Mouse (Mus musculus) c-Kit-positive CD71-positive TER-119-negative erythroid progenitor cells, embryonic 14.5 days (primary cell): Measurements from ENCODE around the gene Far1.

Experiments used
- DNase-seq: peaks from one replicate; pipeline ENCODE4 v3.0.0-alpha.2; 2013; ENCODE audit warnings: low read depth

Gene Far1

DNA sequence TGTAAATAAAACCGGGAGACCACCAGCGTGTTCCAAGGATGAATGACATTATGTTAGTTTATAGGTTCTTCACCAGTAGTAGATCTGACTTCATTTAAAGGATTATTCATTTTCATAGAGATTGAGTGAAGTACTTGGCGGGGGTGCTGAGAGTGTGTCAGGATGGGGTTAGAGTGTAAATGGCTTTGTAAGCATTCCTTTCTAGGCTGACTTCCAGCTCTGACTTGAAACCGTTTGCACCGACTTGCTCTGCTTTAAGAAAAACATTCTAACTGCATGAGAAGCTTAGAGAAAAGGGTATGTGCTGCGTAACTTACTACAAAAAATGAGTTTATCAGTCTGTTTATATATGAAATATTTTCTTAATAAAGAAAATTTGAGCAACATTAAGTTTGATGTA lies 57.5 kb downstream of the Far1 start:
- DNase-seq: no peak

DNA sequence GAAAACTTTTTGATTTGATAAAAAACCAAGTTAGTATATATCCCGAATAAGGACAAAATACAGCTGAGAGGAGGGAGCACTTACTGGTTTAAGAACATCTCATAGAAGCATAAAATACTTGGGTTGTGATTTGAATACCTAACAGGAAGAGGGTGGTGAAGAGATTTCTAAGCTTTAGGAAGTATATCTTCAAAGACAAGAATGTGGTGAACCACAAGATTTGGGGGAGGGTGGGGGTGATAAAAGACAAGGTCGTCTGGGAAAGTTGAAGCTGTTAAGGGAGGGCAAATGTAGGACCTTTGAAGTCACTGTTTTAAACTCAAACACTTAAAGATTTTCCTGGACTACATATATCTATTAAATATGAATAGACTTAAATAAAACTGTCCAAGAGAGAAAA lies 59.1 kb downstream of the Far1 start:
- DNase-seq: no peak

GRCm38 (mm10) chr7:113582111-113582510 lies 68.5 kb downstream of the Far1 start:
- DNase-seq: no peak

GRCm38 (mm10) chr7:113589211-113589610 lies 75.6 kb downstream of the Far1 start:
- DNase-seq: no peak

GRCm38 (mm10) chr7:113590330-113590729 lies 76.7 kb downstream of the Far1 start:
- DNase-seq: no peak

DNA sequence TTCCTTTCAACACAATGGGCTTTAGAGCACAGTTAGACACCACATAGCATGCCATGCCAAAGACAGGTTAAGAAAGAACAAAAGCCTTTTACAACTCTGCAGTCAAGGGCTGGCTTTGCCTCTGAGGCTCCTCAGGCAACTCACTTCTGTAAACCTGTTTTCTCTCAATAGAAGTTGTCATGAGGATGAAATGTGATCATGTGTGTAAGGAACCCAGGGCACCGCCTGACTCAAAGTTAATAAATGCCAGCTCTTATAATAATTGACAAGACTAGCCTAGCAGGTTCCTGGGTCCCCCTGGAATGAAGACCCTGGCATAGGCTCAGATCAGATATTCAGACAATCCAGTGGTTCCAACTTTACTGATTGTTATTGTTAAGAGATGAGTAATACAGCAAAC lies 77.5 kb downstream of the Far1 start:
- no peak for DNase-seq

DNA sequence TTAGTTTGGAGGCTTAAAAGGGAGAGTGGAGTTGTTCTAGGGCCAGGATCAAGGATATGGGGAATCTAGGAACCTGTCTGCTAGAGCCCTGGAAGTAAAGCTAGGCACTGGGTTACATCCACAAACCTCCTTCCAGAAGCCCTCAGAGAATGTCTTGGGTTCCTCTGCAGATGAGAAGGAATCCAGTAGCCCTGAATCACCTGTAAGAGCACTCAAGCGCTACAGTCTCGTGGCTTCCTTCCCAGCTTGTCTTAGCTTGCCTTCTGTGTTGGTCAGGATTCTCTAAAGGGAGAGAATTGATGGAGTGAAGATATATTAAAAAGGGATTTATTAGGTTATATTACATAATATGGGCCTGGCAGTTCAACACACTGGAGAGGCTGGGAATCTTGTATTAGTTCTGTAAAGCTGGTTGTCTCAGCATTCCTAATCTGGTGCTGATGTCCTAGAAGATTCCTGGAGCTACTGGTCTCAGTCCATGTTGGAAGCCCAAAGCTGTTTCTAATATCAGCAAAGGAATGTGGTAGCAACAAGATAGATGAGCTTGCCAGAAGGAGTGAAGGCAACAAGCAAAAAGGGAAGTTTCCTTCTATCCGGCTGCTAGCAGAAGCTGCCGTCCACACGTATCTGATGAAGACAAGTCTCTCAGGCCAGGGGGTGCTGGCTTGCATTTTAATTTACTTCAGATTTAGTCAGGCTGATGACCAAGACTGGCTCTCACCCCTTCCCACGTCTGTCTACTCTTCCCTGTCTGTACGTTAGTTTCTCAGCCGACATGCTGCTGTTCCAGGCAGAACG lies 78.1 kb downstream of the Far1 start:
- DNase-seq: no peak

DNA sequence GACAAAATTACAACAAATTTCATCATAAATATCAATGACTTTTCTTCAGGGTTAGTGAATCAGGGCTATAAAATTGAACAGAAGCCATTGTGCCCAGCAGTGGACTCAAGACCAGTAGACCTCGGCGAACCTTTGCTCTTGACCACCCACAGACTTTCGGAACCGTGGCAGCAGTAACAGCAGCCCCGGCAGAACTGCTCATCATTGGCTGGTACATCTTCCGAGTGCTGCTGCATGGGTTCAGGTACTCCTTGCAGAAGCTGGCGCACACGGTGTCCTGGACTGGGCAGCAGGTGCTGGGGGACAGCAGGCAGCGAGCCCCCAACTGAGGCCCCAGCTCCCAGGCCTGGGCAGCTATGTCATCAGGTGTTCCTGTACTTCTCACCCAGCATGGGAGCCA lies 79.1 kb downstream of the Far1 start:
- no peak for DNase-seq

- DNase-seq: peak; percentile 31
Measured at GRCm38 (mm10) chr7:113594363-113594762, 80.7 kb downstream of the Far1 start.

GRCm38 (mm10) chr7:113597231-113597630 lies 83.6 kb downstream of the Far1 start:
- no peak for DNase-seq

- no peak for DNase-seq
Measured at GRCm38 (mm10) chr7:113601803-113602202, 88.2 kb downstream of the Far1 start.

- DNase-seq: no peak
Measured at GRCm38 (mm10) chr7:113607928-113608327, 94.3 kb downstream of the Far1 start.

GRCm38 (mm10) chr7:113609027-113609705 lies 95.5 kb downstream of the Far1 start:
- DNase-seq: peak; percentile 14

GRCm38 (mm10) chr7:113612628-113613027 lies 99.0 kb downstream of the Far1 start:
- no peak for DNase-seq

DNA sequence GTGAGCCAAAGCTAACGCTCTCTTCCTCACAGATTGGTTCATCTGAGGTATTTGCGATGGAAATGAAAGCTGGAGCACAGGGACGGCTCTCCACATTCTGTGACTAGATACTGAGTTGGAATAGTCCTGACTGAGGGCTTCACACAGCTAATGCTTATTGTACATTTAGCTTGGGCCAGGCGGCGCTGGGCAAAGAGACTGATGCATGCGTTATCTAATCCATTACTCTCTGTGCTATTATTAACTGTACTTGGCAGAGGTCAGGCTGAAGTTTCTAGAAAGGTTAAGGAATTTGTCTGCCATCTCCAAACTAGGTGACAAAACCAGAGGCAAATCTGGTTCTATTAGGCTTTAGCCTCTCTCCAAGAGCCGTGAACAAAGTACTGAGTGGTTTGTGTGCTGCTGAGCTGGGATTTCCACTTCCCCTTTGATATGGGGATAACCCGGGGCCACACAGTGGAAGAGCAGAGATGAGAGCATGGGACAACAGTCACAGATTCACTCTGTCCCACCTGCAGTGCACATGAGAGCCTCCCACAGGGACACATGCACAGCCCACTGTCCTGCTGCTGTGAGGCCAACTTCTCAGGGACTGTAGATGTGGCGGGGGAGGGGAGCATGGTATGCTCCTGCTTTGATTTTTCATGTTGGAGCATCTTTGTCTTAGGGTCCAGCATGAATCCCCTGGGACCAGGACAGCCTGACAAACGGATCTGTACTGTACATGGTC lies 100.7 kb downstream of the Far1 start:
- no peak for DNase-seq

DNA sequence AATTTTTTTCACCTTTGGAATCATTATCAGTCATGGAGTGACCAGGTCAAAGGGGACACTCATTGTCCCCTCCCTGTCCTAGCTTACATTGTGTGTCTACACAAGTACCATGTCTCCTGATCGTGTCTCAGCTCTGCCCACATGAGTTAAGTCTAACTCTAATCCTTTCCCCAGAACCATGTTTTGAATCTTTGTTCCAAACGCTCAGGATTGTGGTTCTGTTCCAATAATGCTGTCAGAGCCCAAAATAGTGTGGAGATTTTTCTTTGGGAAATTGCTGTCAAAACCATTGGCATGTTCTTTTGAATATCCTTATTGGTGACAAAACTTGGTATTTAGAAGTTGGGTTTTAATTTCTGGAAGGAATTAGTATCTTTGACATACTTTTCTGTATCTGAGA lies 105.5 kb downstream of the Far1 start:
- DNase-seq: no peak

- no peak for DNase-seq
Measured at GRCm38 (mm10) chr7:113619768-113620167, 106.1 kb downstream of the Far1 start.
